Mouse (Mus musculus) heart, adult 8-10 months (tissue): Measurements from ENCODE around the gene Adam25. TPM values are rescaled to one million over a fixed set of nuclear protein-coding genes. Genes with fewer than 3 reads are reported as not detected.
"Not testable (repeated sequence)": the region's sequence is repeated elsewhere in the genome, so short reads cannot be mapped to it uniquely, and the experiment has no call there.

Experiments used
- DNase-seq: peaks from one replicate; pipeline ENCODE4 v3.0.0; 2022; ENCODE audit warnings: low spot score
- total RNA-seq, 4 experiments: library from RNA; stranded (reverse); gene quantifications; 2 replicates each; pipeline ENCODE4 v1.2.4; 2022

Gene Adam25
- total RNA-seq = not detected

- DNase-seq = not testable (repeated sequence)
These were observed at the start of gene Adam25 for GRCm38 (mm10) chr8:40751908-40752307. Gene Adam25, plus strand, starts transcription at chr8:40752208.

DNA sequence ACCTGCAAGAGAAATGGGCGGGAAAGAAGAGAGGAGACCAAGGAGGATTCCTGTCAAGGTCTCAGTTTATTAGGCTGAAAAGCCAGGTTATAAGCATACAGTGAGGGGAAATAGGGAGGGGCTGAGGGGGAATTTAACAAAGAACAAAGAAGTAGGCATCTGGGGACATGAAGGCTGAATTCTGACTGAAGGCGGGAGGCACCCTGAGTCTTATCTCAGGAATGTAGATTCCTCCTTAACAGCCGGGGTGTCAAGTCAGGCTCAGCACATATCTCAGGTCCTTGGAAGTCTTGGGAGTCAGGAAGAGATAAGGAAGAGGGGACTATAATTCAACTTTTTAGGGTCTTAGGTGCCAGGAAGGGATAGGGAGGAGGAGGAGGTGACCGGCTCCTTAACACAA, 36.6 kb upstream of the Adam25 start:
- DNase-seq = not testable (repeated sequence)

DNA sequence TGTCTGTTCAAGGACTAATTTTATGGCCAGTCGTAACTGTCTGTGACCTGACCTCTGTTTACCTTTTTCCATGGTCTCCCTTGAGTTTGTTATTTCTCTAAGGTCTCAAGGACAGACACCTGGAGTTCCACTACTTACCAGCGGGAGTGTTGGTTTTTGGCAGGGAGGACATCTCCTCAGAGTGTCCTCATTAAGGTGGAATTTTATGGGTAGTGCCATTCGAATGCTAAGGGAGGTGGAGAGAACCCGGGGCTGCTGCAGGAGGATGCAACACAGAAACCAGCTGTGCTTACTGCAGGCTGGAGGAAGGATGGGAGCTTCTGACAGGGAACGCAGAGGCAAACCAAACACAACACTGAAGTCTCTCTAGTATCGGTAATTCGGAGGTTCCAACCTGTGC, 36.0 kb upstream of the Adam25 start:
- DNase-seq = no peak

- no peak for DNase-seq
These were observed 31.3 kb downstream of the Adam25 start for GRCm38 (mm10) chr8:40783320-40783719.

- DNase-seq = not testable (repeated sequence)
These were observed 41.0 kb downstream of the Adam25 start, which contains the start of gene Adam20 for GRCm38 (mm10) chr8:40792973-40793372. Gene Adam20, plus strand, starts transcription at chr8:40793273.

- no peak for DNase-seq
These were observed 51.5 kb downstream of the Adam25 start for GRCm38 (mm10) chr8:40803379-40804079.

Other genes starting within 250 kb of the Adam25 start
- not detected for gene Adam24, start 77.1 kb upstream of the Adam25 start, total RNA-seq
- gene Adam20, start 41.1 kb downstream of the Adam25 start, total RNA-seq = not detected
- gene Adam39, start 70.8 kb downstream of the Adam25 start, total RNA-seq = not detected